Mouse (Mus musculus) T-helper 17 cell (primary cell): ENCODE measurements around the gene Tmem121b.

Experiments
- in situ Hi-C, 2 experiments: fragments of 300-600 bp; cut with MboI, MseI; formaldehyde crosslinking; loops; 1 replicate in 1 of 2; 2 replicates in 1 of 2; pipeline ENCODE4 v1.15.1; 2025; ENCODE audit warnings: high pct_unique_total_duplicates in 2 of 2

Tmem121b gene

DNA sequence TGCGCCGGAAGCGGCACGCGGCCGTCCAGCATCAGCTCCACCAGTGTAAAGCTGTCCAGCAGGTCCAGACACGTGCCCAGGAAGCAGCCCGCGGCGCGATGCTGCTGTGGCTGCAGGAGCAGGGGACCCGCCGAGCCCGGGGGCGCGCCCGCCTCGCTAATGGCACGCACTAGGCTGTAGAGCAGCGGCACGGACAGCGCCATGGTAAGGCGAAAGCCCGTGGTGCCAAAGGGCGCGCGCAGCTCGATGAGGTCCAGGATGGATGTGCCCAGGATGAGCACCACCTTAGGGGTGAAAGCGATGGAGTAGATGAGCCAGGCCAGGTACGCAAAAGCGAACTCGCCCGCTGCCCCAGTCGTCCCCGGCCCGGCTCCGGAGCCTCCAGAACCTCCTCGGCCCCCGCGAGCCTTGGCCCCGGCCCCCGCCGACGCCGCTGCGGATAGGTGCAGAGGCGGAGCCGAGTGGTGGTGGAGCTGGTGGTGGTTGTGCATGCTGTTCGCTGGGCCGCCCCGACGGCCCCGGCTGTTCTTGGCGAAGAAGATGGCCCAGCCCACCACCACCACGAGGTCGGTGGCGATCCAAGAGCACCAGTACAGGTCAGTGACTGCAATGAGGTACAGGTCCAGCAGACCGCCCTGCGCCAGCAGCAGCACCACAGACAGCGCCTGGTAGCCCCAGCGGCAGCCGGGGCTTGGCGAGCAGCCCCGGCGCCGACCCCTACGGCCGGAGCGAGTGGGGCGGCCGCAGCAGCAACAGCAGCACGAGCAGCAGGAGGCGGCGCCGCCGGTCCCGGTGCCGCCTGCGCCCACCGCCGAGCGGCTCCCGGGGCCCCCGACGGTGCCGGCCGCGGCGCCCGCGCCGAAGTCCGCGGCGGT, 871 bp downstream of the Tmem121b start:
- in situ Hi-C loops: no loop called here

DNA sequence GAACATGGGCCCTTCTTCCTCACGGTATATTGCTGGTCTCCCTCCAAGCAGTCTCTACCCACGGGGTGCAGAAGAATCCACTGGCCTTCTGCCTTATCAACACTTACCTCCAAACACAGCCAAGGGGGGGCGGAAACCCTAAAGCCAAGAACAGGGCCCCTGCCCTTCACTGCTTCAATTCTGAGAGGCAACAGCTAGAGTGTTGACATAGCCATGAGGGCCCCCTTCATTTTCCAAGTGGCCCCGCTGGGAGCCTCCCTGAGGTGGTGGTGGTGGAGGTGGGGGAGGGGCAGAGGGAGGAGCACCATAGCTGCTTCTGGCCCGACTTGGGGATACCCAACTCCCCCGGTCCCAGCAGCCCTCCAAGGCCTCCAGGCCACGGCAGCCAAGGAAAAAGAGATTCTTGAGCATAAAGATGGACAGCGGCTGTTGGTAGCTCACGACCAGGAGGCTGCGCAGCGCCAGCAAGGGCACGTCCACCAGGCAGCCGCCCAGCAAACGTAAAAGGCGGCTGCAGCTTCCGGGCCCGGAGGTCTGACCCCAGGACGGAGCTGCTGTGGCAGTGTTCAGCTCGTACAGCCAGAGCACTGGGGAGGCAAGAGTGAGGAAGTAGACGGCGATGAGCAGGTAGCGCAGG, 1.6 kb downstream of the Tmem121b start:
- in situ Hi-C loops: no loop called here

DNA sequence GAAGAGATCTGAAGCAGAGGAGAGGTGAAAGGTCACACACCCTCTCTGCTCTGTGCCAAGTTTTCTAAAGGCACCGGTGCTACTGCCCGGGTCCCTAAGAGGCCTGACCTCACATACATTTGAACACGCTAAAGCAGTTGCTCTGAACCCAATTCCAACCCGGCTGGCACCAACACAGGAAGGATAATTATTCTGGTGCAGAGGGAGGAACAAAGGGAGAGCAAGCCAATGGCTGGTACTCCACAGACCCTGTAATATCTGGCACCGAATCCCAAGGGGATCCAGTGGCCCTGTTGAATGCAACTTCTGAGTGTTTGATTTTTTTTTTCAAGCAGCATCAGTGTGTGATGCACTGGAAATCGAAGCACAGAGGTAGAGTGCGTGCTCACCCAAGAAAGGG, 2.5 kb downstream of the Tmem121b start:
- in situ Hi-C loops: no loop called here

DNA sequence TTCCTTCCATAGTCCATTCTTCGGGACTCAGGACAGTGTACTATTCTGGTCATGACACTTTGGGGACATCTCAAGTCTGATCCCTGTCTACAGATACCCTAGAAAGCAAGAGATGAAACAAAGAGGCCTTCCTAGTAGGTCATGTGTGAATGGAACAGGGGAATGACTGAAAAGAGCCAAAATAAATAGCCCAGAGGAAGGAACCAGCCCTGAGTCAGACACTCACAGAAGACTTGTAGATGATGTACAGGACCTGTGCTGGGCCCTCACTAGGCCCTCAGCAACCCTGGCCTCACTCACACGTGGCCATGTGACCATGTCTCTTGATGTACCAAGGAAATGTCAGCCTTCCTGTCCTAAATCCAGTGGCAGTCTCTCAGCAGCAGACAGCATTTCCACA, 4.1 kb downstream of the Tmem121b start:
- in situ Hi-C loops: loop anchor here in 1 of 2 experiments (5.0 kb wide), 1 partner anchor 1122 kb away; no protein-coding TSS in a partner anchor

DNA sequence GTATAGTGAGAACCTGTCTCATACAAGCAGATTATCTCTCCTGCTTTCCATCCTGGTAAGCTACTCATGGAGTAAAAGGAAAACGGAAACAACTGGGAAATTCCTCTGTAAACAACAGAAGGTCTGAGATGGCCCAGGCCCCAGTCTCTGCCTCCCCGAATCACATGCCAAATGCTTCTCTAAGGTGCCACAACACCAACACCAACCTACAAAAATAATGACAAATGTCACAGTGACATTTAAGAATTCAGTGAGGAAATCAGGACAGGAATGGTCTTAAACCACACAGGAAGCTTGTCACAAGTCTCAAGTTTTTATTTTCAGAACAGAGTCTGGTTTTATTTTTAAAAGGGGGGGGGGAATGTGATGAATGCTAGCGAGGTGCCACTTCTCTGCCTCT, 5.0 kb downstream of the Tmem121b start:
- in situ Hi-C loops: loop anchor here in 1 of 2 experiments (5.0 kb wide), 1 partner anchor 1121 kb away; no protein-coding TSS in a partner anchor

DNA sequence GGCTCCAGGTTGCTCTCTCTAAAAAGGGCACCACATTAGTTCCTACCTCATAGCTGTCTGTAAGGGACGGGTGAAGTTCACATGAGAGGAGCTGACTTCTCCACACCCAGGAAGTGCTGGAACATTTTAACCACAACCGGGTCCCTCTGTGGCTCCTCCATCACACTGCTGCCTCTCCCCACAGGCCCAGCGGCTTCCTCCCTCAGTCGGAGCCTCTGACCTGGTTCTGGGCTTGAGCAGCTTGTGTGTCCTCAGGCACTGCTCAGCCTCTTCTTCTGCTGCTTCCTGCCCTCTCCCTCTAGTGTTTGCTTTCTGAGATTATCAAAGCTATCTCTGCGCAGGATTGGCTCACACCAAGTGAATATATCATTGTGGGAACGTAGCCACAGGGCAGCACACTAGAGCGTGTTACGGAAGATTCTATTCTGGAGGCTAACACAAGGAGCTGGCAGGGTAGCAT, 7.5 kb downstream of the Tmem121b start:
- in situ Hi-C loops: loop anchor here in 1 of 2 experiments (5.0 kb wide), 1 partner anchor 1119 kb away; no protein-coding TSS in a partner anchor

DNA sequence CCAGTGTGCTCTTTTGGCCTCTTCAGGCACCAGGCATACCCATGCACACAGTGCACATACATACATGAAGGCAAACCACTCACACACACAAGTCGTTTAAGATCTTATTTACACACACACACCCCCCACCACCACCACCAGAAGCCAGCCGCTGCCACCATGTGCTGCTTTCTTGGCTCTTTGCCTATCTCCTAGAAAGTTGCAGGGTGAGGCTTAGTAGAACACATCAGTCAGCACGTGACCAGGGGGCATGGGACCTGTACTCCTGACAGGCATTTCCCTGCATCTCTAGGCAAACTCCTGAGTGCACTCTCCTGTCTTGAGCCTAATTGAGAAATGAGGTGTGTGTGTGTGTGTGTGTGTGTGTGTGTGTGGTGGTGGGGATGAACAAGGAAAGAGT, 8.6 kb downstream of the Tmem121b start:
- in situ Hi-C loops: loop anchor here in 1 of 2 experiments (5.0 kb wide), 1 partner anchor 1118 kb away; no protein-coding TSS in a partner anchor

DNA sequence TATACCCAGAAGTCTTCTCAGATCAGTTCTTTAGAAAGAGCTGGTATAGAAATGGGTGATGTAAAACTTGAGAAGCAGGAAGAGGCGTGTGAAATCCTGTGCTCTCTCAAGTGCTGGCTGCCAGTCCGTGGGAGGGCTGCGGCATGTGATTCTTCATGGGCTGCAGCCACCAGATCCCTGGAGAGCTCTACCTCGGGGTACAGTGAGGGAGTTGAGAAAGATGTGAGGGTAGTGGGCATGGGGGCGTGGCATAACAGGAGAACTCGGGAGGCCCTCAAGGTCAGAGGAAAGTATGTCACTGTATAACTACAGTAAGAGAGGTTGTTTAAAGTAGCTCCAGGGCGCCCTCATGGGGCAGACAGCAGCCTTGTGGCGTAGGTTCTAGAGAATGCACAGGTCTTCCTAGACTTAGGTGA, 10.4 kb downstream of the Tmem121b start:
- in situ Hi-C loops: loop anchor here in 1 of 2 experiments (5.0 kb wide), 1 partner anchor 44 kb away; no protein-coding TSS in a partner anchor

DNA sequence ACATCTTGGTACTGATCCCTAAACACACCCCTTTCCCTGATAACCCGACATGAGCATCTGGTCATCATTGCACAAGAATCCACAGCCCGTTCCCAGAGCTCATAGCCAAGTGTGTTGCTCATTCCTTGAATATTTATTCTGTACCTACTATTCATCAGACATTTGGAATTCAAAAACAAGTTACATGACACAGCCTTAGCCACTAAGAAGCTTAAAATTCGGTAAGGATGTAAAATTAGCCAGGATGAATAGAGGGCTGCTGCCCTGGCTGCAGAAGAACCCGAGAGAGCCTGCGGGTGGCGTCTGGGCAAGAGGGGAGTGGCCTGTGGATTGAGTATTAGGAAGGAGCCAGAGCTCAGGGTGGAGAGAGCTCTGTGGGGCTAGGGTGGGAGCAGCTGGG, 10.9 kb downstream of the Tmem121b start:
- in situ Hi-C loops: loop anchor here in 1 of 2 experiments (5.0 kb wide), 1 partner anchor 45 kb away; no protein-coding TSS in a partner anchor

DNA sequence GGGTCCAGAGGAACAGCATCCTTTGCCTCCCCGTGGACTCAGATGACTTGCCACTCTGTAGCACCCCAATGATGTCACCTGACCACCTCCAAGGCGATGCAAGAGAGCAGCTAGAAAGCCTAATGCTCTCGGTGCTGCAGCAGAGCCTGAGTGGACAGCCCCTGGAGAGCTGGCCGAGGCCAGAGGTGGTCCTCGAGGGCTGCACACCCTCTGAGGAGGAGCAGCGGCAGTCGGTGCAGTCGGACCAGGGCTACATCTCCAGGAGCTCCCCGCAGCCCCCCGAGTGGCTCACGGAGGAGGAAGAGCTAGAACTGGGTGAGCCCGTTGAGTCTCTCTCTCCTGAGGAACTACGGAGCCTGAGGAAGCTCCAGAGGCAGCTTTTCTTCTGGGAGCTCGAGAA, 11.6 kb downstream of the Tmem121b start:
- in situ Hi-C loops: loop anchor here in 1 of 2 experiments (5.0 kb wide), 1 partner anchor 45 kb away; no protein-coding TSS in a partner anchor

DNA sequence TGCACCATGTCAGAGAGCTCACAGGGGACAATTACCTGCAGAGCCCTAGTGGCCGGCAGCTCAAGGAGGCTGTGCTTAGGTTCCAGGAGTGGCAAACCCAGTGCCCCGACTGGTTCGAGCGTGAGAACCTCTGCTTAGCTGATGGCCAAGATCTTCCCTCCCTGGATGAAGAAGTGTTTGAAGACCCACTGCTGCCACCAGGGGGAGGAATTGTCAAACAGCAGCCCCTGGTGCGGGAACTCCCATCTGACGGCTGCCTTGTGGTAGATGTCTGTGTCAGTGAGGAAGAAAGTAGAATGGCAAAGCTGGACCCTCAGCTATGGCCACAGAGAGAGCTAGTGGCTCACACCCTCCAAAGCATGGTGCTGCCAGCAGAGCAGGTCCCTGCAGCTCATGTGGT, 12.1 kb downstream of the Tmem121b start:
- in situ Hi-C loops: loop anchor here in 1 of 2 experiments (5.0 kb wide), 1 partner anchor 46 kb away; no protein-coding TSS in a partner anchor

DNA sequence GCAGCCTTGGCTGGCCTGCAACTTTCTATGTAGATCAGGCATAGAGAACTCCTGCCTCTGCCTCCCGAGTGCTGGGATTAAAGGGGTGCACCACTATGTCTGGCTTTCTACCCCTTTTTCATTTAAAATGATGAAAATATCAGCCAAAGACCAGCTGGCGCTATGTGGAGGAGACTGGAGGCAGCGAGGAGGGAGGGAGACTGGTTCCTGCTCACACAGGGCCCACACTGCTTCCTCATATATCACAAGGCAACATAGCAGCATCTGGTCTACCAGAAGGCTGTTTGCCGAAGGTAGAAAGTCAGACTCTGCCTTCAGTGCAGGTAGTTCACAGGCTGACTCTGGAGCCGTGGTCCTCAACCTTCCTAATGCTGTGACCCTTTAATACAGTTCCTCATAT, 13.2 kb downstream of the Tmem121b start:
- in situ Hi-C loops: loop anchor here in 1 of 2 experiments (5.0 kb wide), 1 partner anchor 47 kb away; no protein-coding TSS in a partner anchor

DNA sequence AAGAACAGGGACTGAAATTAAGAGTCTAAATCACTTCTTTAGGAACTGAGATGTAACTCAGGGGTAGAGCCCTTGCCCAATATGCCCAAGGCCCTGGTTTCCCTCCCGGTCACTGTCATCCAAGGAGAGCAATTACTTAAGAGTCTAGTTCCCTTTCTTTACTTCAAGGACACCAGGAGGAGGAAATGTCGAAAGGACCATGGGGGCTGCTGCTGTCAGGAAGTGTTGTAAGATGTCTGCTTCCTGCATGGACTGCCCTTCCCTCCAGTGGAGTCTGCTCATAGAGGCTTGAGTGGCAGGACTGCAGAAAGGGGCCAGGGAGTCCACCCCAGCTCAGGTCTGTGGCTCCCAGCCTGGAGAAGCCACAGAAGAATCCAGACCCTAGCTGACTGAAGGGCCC, 14.3 kb downstream of the Tmem121b start:
- in situ Hi-C loops: no loop called here

DNA sequence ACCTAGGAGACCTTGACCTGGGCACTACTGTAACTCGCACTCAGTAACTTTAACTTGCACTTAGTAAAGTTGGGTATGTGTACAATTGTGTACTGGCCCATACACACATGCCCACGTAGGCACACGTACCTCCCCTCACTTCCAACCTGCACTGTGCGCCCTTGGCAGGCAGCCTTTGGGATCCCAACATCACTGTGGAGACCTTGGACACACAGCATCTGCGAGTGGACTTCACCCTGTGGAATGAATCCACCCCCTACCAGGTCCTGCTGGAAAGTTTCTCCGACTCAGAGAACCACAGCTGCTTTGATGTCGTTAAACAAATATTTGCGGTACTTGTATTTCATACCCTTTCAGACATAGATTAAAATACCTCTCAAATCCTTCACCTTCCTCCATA, 18.3 kb downstream of the Tmem121b start:
- in situ Hi-C loops: no loop called here

DNA sequence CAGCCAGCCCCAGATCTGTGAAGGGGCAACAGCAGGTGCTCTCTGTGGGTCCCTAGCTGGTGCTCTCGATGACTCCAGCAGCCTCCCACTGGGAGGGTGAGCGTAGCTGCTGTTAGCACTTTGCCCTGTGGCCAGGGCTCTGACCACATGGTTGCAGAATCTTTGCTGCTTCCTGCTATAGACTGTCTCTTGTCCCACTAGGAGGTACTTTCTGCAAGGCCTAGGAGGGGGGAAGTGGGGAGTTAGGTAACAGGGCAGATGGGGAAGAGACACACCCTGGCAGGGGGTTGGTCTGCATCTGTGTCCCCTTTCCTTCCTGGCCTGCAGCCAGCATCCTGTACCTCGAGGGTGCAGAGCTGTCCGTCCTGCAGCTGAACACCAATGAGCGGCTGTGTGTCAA, 20.2 kb downstream of the Tmem121b start:
- in situ Hi-C loops: no loop called here

DNA sequence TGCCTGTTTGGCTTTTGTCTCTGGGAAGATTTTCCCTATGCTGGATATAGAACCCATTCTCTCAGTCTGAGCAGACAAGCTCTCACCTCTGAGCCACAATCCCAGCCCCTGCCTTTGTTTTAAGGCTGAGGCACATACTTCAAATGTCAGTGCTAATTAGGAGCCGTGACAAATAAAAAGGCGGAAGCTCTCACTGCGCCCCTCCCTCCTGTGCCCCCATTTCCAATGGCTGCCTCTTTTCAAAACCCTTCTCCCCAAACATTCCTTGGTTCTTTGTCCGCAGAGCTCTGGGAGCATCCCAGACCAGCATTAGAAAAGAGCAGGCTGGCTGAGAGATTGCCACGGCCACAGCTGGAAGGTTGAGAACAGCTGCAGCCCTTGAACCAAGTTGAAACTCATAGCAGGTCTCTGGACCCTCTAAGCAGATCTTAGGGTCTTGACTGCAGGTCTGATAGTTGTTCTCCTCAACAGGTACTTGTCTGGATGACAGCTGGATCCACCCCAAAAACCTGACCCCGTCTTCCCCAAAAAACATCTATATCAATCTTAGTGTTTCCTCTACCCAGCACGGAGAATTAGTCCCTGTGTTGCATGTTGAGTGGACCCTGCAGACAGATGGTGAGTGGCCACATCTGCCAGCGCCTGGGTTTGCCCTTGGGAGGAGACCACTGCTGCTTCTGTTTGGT, 21.0 kb downstream of the Tmem121b start:
- in situ Hi-C loops: no loop called here

DNA sequence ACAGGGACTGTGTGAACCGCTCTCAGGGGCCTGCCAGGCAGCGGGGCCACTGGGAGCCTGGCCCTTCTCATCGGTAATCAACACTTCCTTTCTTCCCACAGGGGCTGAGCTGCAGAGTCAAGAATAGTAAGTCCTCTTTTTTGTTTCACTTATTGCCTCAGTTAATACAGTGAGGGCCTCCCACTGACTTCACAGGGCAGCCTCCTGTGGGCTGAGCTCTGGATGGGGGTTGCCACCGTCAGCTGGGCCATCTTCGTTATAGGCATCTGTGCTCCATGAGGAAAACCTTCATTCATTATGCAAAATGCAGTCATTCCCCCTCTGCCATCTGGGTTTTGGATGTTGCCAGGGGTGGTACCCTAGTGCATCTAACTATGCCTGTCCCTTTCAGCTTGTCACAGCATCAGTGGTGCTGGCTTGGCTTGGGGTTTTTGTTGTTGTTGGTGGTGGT, 21.6 kb downstream of the Tmem121b start:
- in situ Hi-C loops: no loop called here

DNA sequence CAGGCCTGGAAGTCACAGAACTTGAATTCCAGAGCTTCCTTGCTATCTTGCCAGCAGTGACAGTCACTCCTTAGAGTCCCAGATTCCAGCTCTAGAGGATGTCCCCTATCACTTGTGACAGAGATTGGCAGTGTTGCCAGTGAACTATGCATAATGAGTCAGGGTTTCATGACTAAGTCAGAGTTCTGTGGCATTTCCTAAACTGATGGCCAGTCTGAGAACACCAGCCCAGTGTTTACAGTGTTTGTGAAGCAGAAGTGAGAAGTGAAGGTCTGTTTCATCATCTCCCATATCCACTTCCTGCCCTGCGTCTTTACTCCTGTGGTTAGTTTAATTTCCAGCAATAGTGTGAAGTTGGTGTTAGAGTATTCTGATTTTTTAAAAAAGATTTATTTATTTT, 22.9 kb downstream of the Tmem121b start:
- in situ Hi-C loops: no loop called here

DNA sequence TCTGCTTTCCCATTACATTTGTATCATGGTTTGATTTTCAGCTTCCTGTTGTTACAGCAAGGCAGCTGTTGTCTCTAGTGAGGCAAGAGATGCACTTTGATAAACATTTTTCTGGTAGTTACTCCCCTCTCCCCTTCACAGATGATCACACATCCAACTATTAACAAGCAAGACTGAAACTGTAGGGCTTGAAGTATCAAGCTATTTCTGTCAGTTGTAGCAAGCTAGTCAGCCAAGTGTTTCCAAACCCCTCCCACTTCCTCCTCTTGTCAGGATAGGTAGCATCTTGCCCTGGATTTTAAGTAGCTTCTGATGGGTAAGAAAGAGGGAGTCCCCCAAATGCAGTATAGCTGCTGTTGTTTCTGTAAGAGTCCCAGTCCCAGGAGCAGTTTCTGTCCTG, 23.8 kb downstream of the Tmem121b start:
- in situ Hi-C loops: no loop called here

DNA sequence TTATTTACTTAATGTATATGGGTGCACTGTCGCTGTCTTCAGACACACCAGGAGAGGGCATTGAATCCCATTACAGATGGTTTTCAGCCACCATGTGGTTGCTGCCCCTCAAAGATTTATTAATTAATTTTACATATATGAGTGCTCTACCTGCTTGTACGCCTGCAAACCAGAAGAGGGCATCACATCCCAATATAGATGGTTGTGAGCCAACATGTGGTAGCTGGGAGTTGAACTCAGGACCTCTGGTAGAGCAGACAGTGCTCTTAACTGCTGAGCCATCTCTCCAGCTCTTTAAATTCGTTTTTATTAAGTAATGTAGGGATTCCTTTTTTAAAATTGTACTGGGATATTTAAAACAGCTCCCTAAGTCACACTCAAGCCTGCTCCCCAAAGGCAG, 24.3 kb downstream of the Tmem121b start:
- in situ Hi-C loops: no loop called here

DNA sequence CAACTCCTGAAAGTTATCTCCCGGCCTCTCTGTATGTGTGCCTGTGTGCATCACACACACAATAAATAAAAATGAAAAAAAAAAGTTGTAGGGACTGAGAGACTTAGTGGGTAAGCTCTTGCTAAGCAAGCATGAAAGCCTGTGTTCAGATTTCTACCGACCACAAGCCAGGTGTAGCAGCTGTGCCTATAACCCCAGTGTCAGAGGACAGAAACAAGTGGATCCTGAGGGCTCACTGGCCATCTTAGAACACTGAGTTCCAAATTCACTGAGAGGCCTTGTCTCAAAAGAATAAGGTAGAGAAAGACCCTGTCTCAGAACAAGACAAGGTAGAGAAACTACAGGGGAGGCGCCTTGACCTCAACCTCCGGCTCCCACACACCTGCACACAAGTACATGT, 25.3 kb downstream of the Tmem121b start:
- in situ Hi-C loops: no loop called here
